In the genomic region with DNA sequence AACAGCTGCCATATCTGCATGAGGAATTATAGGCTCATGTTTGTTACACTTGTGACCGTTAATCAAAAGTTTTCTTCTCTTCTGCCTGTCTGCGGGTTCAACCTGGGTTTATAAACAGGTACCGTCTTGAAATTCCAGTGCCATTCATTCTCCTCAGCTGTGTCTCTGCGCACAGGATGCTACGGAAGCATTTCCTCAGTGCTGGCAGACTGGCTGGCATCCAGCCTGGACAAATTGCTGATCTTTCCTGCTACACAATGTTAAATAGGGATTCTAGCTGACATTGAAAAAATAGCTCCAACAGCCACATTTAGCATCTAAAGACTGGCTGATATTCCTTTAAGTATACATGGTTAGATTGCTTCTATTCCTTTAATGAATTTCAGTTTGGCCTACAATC, we compare ENCODE assay signal across 11 mouse cellular contexts.
DNase-seq lines count a peak whose midpoint lies in the region; ATAC-seq lines count a peak whose summit lies in the region.
"Had no signal": no experiment of that assay in that cellular context is flagged by ENCODE, and none has a peak within 500 bp of the region (broad histone marks: within the 10 kb centered on the region; RNA-seq: fewer than 3 reads in every experiment).

No protein-coding gene starts in this region.

- no peak overlapping the region for H3K27ac ChIP-seq in embryonic facial prominence, embryonic 14.5 days (replicated peaks; ENCODE audit: low read depth, low read length)
- no peak overlapping the region for H3K27ac ChIP-seq in embryonic facial prominence, embryonic 10.5 days (replicated peaks)
- no peak overlapping the region for H3K27ac ChIP-seq in liver, embryonic 12.5 days
- H3K27ac ChIP-seq in hindbrain, embryonic 16.5 days (ENCODE audit: low read depth, low read length) = no peak overlapping the region
- H3K27ac ChIP-seq: embryonic facial prominence, embryonic 12.5 days; macrophage; neural tube, embryonic 15.5 days had no signal

- no peaks in the 10 kb centered on the region for H3K27me3 ChIP-seq in embryonic facial prominence, embryonic 14.5 days (replicated peaks; ENCODE audit: control insufficient read depth, insufficient read depth, low read length)
- H3K27me3 ChIP-seq in embryonic facial prominence, embryonic 10.5 days (replicated peaks; ENCODE audit: low read depth, poor library complexity, severe bottlenecking) = no peaks in the 10 kb centered on the region
- H3K27me3 ChIP-seq in liver, embryonic 12.5 days (replicated peaks) = no peaks in the 10 kb centered on the region
- H3K27me3 ChIP-seq in hindbrain, embryonic 16.5 days (replicated peaks; ENCODE audit: control insufficient read depth, insufficient read depth, low read length) = no peaks in the 10 kb centered on the region
- H3K27me3 ChIP-seq: embryonic facial prominence, embryonic 12.5 days; neural tube, embryonic 15.5 days had no signal

- no peaks in the 10 kb centered on the region for H3K9me3 ChIP-seq in embryonic facial prominence, embryonic 14.5 days (ENCODE audit: control insufficient read depth, low read length)
- H3K9me3 ChIP-seq in embryonic facial prominence, embryonic 10.5 days = no peaks in the 10 kb centered on the region
- no peaks in the 10 kb centered on the region for H3K9me3 ChIP-seq in liver, embryonic 12.5 days (replicated peaks)
- no peaks in the 10 kb centered on the region for H3K9me3 ChIP-seq in hindbrain, embryonic 16.5 days (ENCODE audit: control insufficient read depth, low read length)
- H3K9me3 ChIP-seq: embryonic facial prominence, embryonic 12.5 days; neural tube, embryonic 15.5 days had no signal

- WGBS in embryonic facial prominence, embryonic 14.5 days = 59% methylated on average over 5 of the region's 5 CpGs
- WGBS in embryonic facial prominence, embryonic 10.5 days = 89% methylated on average over 5 of the region's 5 CpGs
- WGBS in liver, embryonic 12.5 days (ENCODE audit: insufficient replicate concordance) = 76% methylated on average over 5 of the region's 5 CpGs
- 63% methylated on average over 5 of the region's 5 CpGs for WGBS in hindbrain, embryonic 16.5 days

- no peak for ATAC-seq in embryonic facial prominence, embryonic 14.5 days (ENCODE audit: low read depth)
- ATAC-seq in liver, embryonic 12.5 days = no peak
- ATAC-seq in hindbrain, embryonic 16.5 days = no peak

- no peak overlapping the region for H3K4me2 ChIP-seq in embryonic facial prominence, embryonic 14.5 days (ENCODE audit: low read depth, low read length)
- no peak overlapping the region for H3K4me2 ChIP-seq in liver, embryonic 12.5 days
- H3K4me2 ChIP-seq in hindbrain, embryonic 16.5 days (ENCODE audit: low read length) = no peak overlapping the region
- H3K4me2 ChIP-seq: embryonic facial prominence, embryonic 12.5 days; neural tube, embryonic 15.5 days had no signal

- DNase-seq in embryonic facial prominence, embryonic 14.5 days (ENCODE audit: low spot score) = peak; percentile 51
- DNase-seq in embryonic facial prominence, embryonic 10.5 days (ENCODE audit: low spot score) = no peak
- DNase-seq in liver (peak; percentile 7), adipocyte (ENCODE audit: low spot score) (no peak)
- DNase-seq in kidney, postnatal 4 days = peak; percentile 36 to 57
- peak; percentile 71 to 72 for DNase-seq in right cerebral cortex, postnatal 10 days (ENCODE audit: low spot score in 2 of 2)

- no peaks in the 10 kb centered on the region for H3K36me3 ChIP-seq in embryonic facial prominence, embryonic 14.5 days (ENCODE audit: control insufficient read depth, insufficient read depth, low read length)
- no peaks in the 10 kb centered on the region for H3K36me3 ChIP-seq in embryonic facial prominence, embryonic 10.5 days (replicated peaks)
- no peaks in the 10 kb centered on the region for H3K36me3 ChIP-seq in liver, embryonic 12.5 days
- no peaks in the 10 kb centered on the region for H3K36me3 ChIP-seq in hindbrain, embryonic 16.5 days (ENCODE audit: control insufficient read depth, insufficient read depth, low read length)
- H3K36me3 ChIP-seq: embryonic facial prominence, embryonic 12.5 days; neural tube, embryonic 15.5 days had no signal

- H3K9ac ChIP-seq in embryonic facial prominence, embryonic 14.5 days (ENCODE audit: low read depth, low read length) = no peak overlapping the region
- H3K9ac ChIP-seq in liver, embryonic 12.5 days = no peak overlapping the region
- no peak overlapping the region for H3K9ac ChIP-seq in hindbrain, embryonic 16.5 days (ENCODE audit: low read depth, low read length)
- H3K9ac ChIP-seq: embryonic facial prominence, embryonic 12.5 days; neural tube, embryonic 15.5 days had no signal

- H3K4me1 ChIP-seq in embryonic facial prominence, embryonic 14.5 days (ENCODE audit: control insufficient read depth, insufficient read depth, low read length) = no peaks in the 10 kb centered on the region
- no peaks in the 10 kb centered on the region for H3K4me1 ChIP-seq in embryonic facial prominence, embryonic 10.5 days
- H3K4me1 ChIP-seq in liver, embryonic 12.5 days = no peaks in the 10 kb centered on the region
- no peaks in the 10 kb centered on the region for H3K4me1 ChIP-seq in hindbrain, embryonic 16.5 days (ENCODE audit: control insufficient read depth, insufficient read depth, low read depth, low read length)
- H3K4me1 ChIP-seq: embryonic facial prominence, embryonic 12.5 days; neural tube, embryonic 15.5 days had no signal

- H3K4me3 ChIP-seq in embryonic facial prominence, embryonic 14.5 days (ENCODE audit: low read depth, low read length) = no peak overlapping the region
- no peak overlapping the region for H3K4me3 ChIP-seq in embryonic facial prominence, embryonic 10.5 days
- H3K4me3 ChIP-seq in liver, embryonic 12.5 days = no peak overlapping the region
- H3K4me3 ChIP-seq in hindbrain, embryonic 16.5 days (ENCODE audit: low read length) = no peak overlapping the region
- H3K4me3 ChIP-seq: embryonic facial prominence, embryonic 12.5 days; neural tube, embryonic 15.5 days had no signal

Comparison
In these comparisons a context has a peak if more than half of its experiments do, and no peak if none do; other contexts are left out.
1. DNase-seq: peak in embryonic facial prominence, embryonic 14.5 days (single experiment), liver (single experiment), kidney, postnatal 4 days (2 of 2) and right cerebral cortex, postnatal 10 days (2 of 2); none in embryonic facial prominence, embryonic 10.5 days (single experiment) and adipocyte (single experiment).